10 mouse cellular contexts compared by ENCODE assay signal in genomic region chr10:121289970-121290681, GRCm38 (mm10).
A peak's percentile ranks its signal among the peaks of the same experiment; 100 is the strongest.
DNase-seq lines count a peak whose midpoint lies in the region; ATAC-seq and TF ChIP-seq lines count a peak whose summit lies in the region.
"Had no signal": no experiment of that assay in that cellular context is flagged by ENCODE, and none has a peak within 500 bp of the region (broad histone marks: within the 10 kb centered on the region; RNA-seq: fewer than 3 reads in every experiment).

No protein-coding gene starts in this region.

- WGBS in spleen, adult 2 months = 52% methylated on average over 4 of the region's 4 CpGs
- 45% methylated on average over 2 of the region's 4 CpGs for WGBS in hindbrain, postnatal 0 days

- no peak for DNase-seq in cerebellum, postnatal 36 days
- no peak for DNase-seq in spleen, adult 2 months (ENCODE audit: low read depth in 1 of 2, low spot score in 2 of 2)
- no peak for DNase-seq in spleen, adult 18-20 months
- peak; percentile 43 for DNase-seq in hindbrain, postnatal 0 days (ENCODE audit: low spot score)
- peak; percentile 56 for DNase-seq in retina, embryonic 14.5 days (ENCODE audit: low spot score)
- DNase-seq in urinary bladder, adult 18-20 months (ENCODE audit: low spot score in 2 of 2) = no peak
- DNase-seq in layer of hippocampus, postnatal 14 days (ENCODE audit: low spot score in 2 of 2) = no peak
- DNase-seq: liver, embryonic 13.5 days had no signal

- H3K4me1 ChIP-seq in spleen, adult 2 months (ENCODE audit: control insufficient read depth, insufficient read depth, insufficient read length) = no peaks in the 10 kb centered on the region
- peaks cover 12% of the 10 kb centered on the region for H3K4me1 ChIP-seq in hindbrain, postnatal 0 days (ENCODE audit: insufficient read depth, low read length)
- H3K4me1 ChIP-seq: embryonic facial prominence, embryonic 15.5 days; liver, embryonic 13.5 days had no signal

- no peak for TF ChIP-seq POLR2A in spleen, adult 2 months (IDR thresholded peaks at IDR 0.05; ENCODE audit: low read depth, low read length)

- H3K36me3 ChIP-seq in spleen, adult 2 months (ENCODE audit: control insufficient read depth, insufficient read depth, low read length) = no peaks in the 10 kb centered on the region
- H3K36me3 ChIP-seq in hindbrain, postnatal 0 days (ENCODE audit: insufficient read depth, low read length) = no peaks in the 10 kb centered on the region
- H3K36me3 ChIP-seq: embryonic facial prominence, embryonic 15.5 days; liver, embryonic 13.5 days had no signal

- no peak overlapping the region for H3K9ac ChIP-seq in hindbrain, postnatal 0 days (replicated peaks; ENCODE audit: low read length)
- H3K9ac ChIP-seq: embryonic facial prominence, embryonic 15.5 days; liver, embryonic 13.5 days had no signal

- H3K9me3 ChIP-seq in hindbrain, postnatal 0 days (ENCODE audit: low read length) = no peaks in the 10 kb centered on the region
- H3K9me3 ChIP-seq: embryonic facial prominence, embryonic 15.5 days; liver, embryonic 13.5 days had no signal

- peak; percentile 24; the same call in 1 of the 2 replicates for TF ChIP-seq CTCF in spleen, adult 2 months (IDR thresholded peaks at IDR 0.05; ENCODE audit: extremely low read depth, insufficient read depth, insufficient read length, insufficient replicate concordance)
- TF ChIP-seq CTCF in hindbrain, postnatal 0 days (IDR thresholded peaks at IDR 0.05; ENCODE audit: low read depth) = peak; percentile 69

- H3K4me2 ChIP-seq in hindbrain, postnatal 0 days (ENCODE audit: low read depth, low read length) = peak overlapping the region; percentile 30; the same call in 1 of the 2 replicates
- H3K4me2 ChIP-seq: embryonic facial prominence, embryonic 15.5 days; liver, embryonic 13.5 days had no signal

- H3K27me3 ChIP-seq in spleen, adult 2 months (ENCODE audit: control insufficient read depth, insufficient read depth, low read length) = no peaks in the 10 kb centered on the region
- no peaks in the 10 kb centered on the region for H3K27me3 ChIP-seq in hindbrain, postnatal 0 days (ENCODE audit: insufficient read depth, low read length)
- H3K27me3 ChIP-seq: embryonic facial prominence, embryonic 15.5 days; liver, embryonic 13.5 days had no signal

- H3K4me3 ChIP-seq in spleen, adult 2 months (ENCODE audit: extremely low read depth, insufficient read depth, insufficient read length) = no peak overlapping the region
- H3K4me3 ChIP-seq in hindbrain, postnatal 0 days (ENCODE audit: low read length) = no peak overlapping the region
- H3K4me3 ChIP-seq: embryonic facial prominence, embryonic 15.5 days; liver, embryonic 13.5 days had no signal

- 0 out of 2 replicates have a peak, but pooled peaks have one; percentile 17 for ATAC-seq in cerebellum, adult (ENCODE audit: insufficient number of reproducible peaks, low FRiP score, low TSS enrichment)
- ATAC-seq in hindbrain, postnatal 0 days = peak; percentile 58

- no peak overlapping the region for H3K27ac ChIP-seq in spleen, adult 2 months (ENCODE audit: insufficient read depth, low read length)
- H3K27ac ChIP-seq in hindbrain, postnatal 0 days = peak overlapping the region; percentile 68; the same call in 1 of the 2 replicates
- H3K27ac ChIP-seq: embryonic facial prominence, embryonic 15.5 days; liver, embryonic 13.5 days had no signal

Comparison
In these comparisons a context has a peak if more than half of its experiments do, and no peak if none do; other contexts are left out.
1. DNase-seq: peak in hindbrain, postnatal 0 days (single experiment) and retina, embryonic 14.5 days (single experiment); none in cerebellum, postnatal 36 days (0 of 2), spleen, adult 2 months (0 of 2), spleen, adult 18-20 months (0 of 2), urinary bladder, adult 18-20 months (0 of 2) and layer of hippocampus, postnatal 14 days (0 of 2).